9 mouse cellular contexts compared by ENCODE assay signal in genomic region chr15:91752111-91752510, GRCm38 (mm10).
DNase-seq lines count a peak whose midpoint lies in the region; ATAC-seq lines count a peak whose summit lies in the region.
"Had no signal": no experiment of that assay in that cellular context is flagged by ENCODE, and none has a peak within 500 bp of the region (broad histone marks: within the 10 kb centered on the region; RNA-seq: fewer than 3 reads in every experiment).

No protein-coding gene starts in this region.

- no peak overlapping the region for H3K9ac ChIP-seq in midbrain, embryonic 11.5 days (ENCODE audit: low read length)
- no peak overlapping the region for H3K9ac ChIP-seq in neural tube, embryonic 11.5 days (ENCODE audit: low read length)
- H3K9ac ChIP-seq: lung, embryonic 15.5 days had no signal

- ATAC-seq in midbrain, embryonic 11.5 days (ENCODE audit: low FRiP score), result no peak
- no peak for ATAC-seq in neural tube, embryonic 11.5 days (ENCODE audit: insufficient read depth, low FRiP score, low TSS enrichment)

- H3K4me2 ChIP-seq in midbrain, embryonic 11.5 days, result no peak overlapping the region
- H3K4me2 ChIP-seq in neural tube, embryonic 11.5 days (ENCODE audit: low read depth), result no peak overlapping the region
- H3K4me2 ChIP-seq: lung, embryonic 15.5 days had no signal

- H3K27me3 ChIP-seq in midbrain, embryonic 10.5 days (ENCODE audit: low read depth, poor library complexity, severe bottlenecking), result no peaks in the 10 kb centered on the region
- H3K27me3 ChIP-seq in midbrain, embryonic 11.5 days (ENCODE audit: control insufficient read depth, insufficient read depth, low read length), result no peaks in the 10 kb centered on the region
- no peaks in the 10 kb centered on the region for H3K27me3 ChIP-seq in neural tube, embryonic 11.5 days (ENCODE audit: control insufficient read depth, insufficient read depth, low read length)
- H3K27me3 ChIP-seq: lung, embryonic 15.5 days had no signal

- H3K36me3 ChIP-seq in midbrain, embryonic 10.5 days, result no peaks in the 10 kb centered on the region
- H3K36me3 ChIP-seq in midbrain, embryonic 11.5 days (ENCODE audit: control insufficient read depth, insufficient read depth, low read length), result no peaks in the 10 kb centered on the region
- H3K36me3 ChIP-seq in neural tube, embryonic 11.5 days (ENCODE audit: control insufficient read depth, insufficient read depth, low read length), result no peaks in the 10 kb centered on the region

- WGBS in midbrain, embryonic 10.5 days, result 70% methylated on average over 12 of the region's 12 CpGs
- whole genome bisulfite sequencing in midbrain, embryonic 11.5 days, result 64% methylated on average over 12 of the region's 12 CpGs
- 68% methylated on average over 12 of the region's 12 CpGs for WGBS in neural tube, embryonic 11.5 days

- no peak overlapping the region for H3K27ac ChIP-seq in midbrain, embryonic 10.5 days (replicated peaks)
- no peak overlapping the region for H3K27ac ChIP-seq in midbrain, embryonic 11.5 days (ENCODE audit: low read depth, low read length)
- no peak overlapping the region for H3K27ac ChIP-seq in neural tube, embryonic 11.5 days (ENCODE audit: low read depth, low read length)
- H3K27ac ChIP-seq: lung, embryonic 15.5 days had no signal

- no peak overlapping the region for H3K4me3 ChIP-seq in midbrain, embryonic 10.5 days
- no peak overlapping the region for H3K4me3 ChIP-seq in midbrain, embryonic 11.5 days (ENCODE audit: low read depth, low read length)
- H3K4me3 ChIP-seq in neural tube, embryonic 11.5 days (ENCODE audit: low read depth, low read length), result no peak overlapping the region
- H3K4me3 ChIP-seq: lung, embryonic 15.5 days had no signal

- H3K4me1 ChIP-seq in midbrain, embryonic 10.5 days, result no peaks in the 10 kb centered on the region
- no peaks in the 10 kb centered on the region for H3K4me1 ChIP-seq in midbrain, embryonic 11.5 days (ENCODE audit: control insufficient read depth, insufficient read depth, low read length)
- no peaks in the 10 kb centered on the region for H3K4me1 ChIP-seq in neural tube, embryonic 11.5 days (ENCODE audit: control insufficient read depth, insufficient read depth, low read length)
- H3K4me1 ChIP-seq: lung, embryonic 15.5 days had no signal

- no peaks in the 10 kb centered on the region for H3K9me3 ChIP-seq in midbrain, embryonic 10.5 days (replicated peaks)
- no peaks in the 10 kb centered on the region for H3K9me3 ChIP-seq in midbrain, embryonic 11.5 days (ENCODE audit: control insufficient read depth, low read length)
- H3K9me3 ChIP-seq in neural tube, embryonic 11.5 days (ENCODE audit: control insufficient read depth, low read length), result no peaks in the 10 kb centered on the region
- H3K9me3 ChIP-seq: lung, embryonic 15.5 days had no signal

- peak; percentile 26 to 36 for DNase-seq in adrenal gland, adult 18-20 months (ENCODE audit: low spot score in 2 of 2)
- DNase-seq in adrenal gland, adult 8-10 months, result no peak
- DNase-seq in midbrain, embryonic 10.5 days (ENCODE audit: low spot score), result peak; percentile 36
- DNase-seq in midbrain, embryonic 11.5 days (ENCODE audit: low spot score, missing footprints), result no peak
- DNase-seq in cerebellum, postnatal 4 days (ENCODE audit: low spot score in 2 of 2), result peak; percentile 30 to 63
- peak; percentile 57 for DNase-seq in layer of hippocampus, adult 9-11 months
- peak; percentile 38 for DNase-seq in neural tube, embryonic 11.5 days (ENCODE audit: low spot score)
- DNase-seq in natural killer cell, adult 2 months (ENCODE audit: low spot score in 2 of 2), result no peak

Comparison
In these comparisons a context has a peak if more than half of its experiments do, and no peak if none do; other contexts are left out.
1. DNase-seq: peak in adrenal gland, adult 18-20 months (2 of 2), midbrain, embryonic 10.5 days (single experiment), cerebellum, postnatal 4 days (2 of 2), layer of hippocampus, adult 9-11 months (single experiment) and neural tube, embryonic 11.5 days (single experiment); none in adrenal gland, adult 8-10 months (single experiment), midbrain, embryonic 11.5 days (single experiment) and natural killer cell, adult 2 months (0 of 2).